Mouse (Mus musculus) liver, embryonic 15.5 days (tissue): ENCODE measurements around the gene Olfr747. TPM values are rescaled to one million over a fixed set of nuclear protein-coding genes. Genes with fewer than 3 reads are reported as not detected.
"Not testable (repeated sequence)": the region's sequence is repeated elsewhere in the genome, so short reads cannot be mapped to it uniquely, and the experiment has no call there.

ENCODE experiments used
- ATAC-seq: fragments of 200-750 bp; cut with Nextera tagmentation; 2 replicates; pipeline ENCODE4 v1.8.0; 2017; ENCODE audit warnings: moderate number of reproducible peaks, mild to moderate bottlenecking, moderate library complexity; ENCODE audit not compliant: insufficient read depth
- H3K27ac ChIP-seq: fragments of 300-500 bp; sonication (generic); replicated peaks from 2 replicates; pipeline ENCODE4 v1.5.1; 2015; ENCODE audit warnings: mild to moderate bottlenecking, inconsistent platforms
- H3K27me3 ChIP-seq: fragments of 300-500 bp; sonication (generic); 2 replicates; pipeline ENCODE4 v1.6.1; 2015; ENCODE audit warnings: mild to moderate bottlenecking, inconsistent platforms
- H3K36me3 ChIP-seq: fragments of 300-500 bp; sonication (generic); replicated peaks from 2 replicates; pipeline ENCODE4 v1.6.1; 2015; ENCODE audit warnings: moderate library complexity, mild to moderate bottlenecking, inconsistent platforms
- H3K4me1 ChIP-seq: fragments of 300-500 bp; sonication (generic); replicated peaks from 2 replicates; pipeline ENCODE4 v1.6.1; 2015; ENCODE audit warnings: inconsistent platforms
- H3K4me2 ChIP-seq: fragments of 300-500 bp; sonication (generic); 2 replicates; pipeline ENCODE4 v1.6.1; 2015; ENCODE audit warnings: moderate library complexity, mild to moderate bottlenecking, inconsistent platforms
- H3K4me3 ChIP-seq: fragments of 300-500 bp; sonication (generic); replicated peaks from 2 replicates; pipeline ENCODE4 v1.5.1; 2015; ENCODE audit warnings: mild to moderate bottlenecking, inconsistent platforms
- H3K9ac ChIP-seq: fragments of 300-500 bp; sonication (generic); 2 replicates; pipeline ENCODE4 v1.6.1; 2015; ENCODE audit warnings: moderate library complexity, mild to moderate bottlenecking, inconsistent platforms
- H3K9me3 ChIP-seq: fragments of 300-500 bp; sonication (generic); replicated peaks from 2 replicates; pipeline ENCODE4 v1.6.1; 2016; ENCODE audit warnings: inconsistent platforms
- WGBS: fragments of 180-500 bp; shearing (Covaris S2); methylation state at CpG from one replicate; pipeline ENCODE4 v1.1.7; 2015; ENCODE audit warnings: mixed read lengths; ENCODE audit not compliant: insufficient replicate concordance; 5-methylcytosine and 5-hydroxymethylcytosine counted together
- polyA plus RNA-seq: library from polyadenylated mRNA; unstranded; fragments of >200 nt; fragmentation: Nextera tagmentation; extraction: Ambion mirVana; gene quantifications from 2 replicates; pipeline ENCODE4 v1.2.1, GENCODE M21; 2015

Olfr747 gene
- polyA plus RNA-seq = not detected in 2 replicates

GRCm38 (mm10) chr14:50693106-50693505 lies at the start of gene Olfr747:
Gene Olfr747, minus strand, starts transcription at chr14:50693206.
- no peak for ATAC-seq
- WGBS = 73% methylated on average over 3 of the region's 3 CpGs
- Histone ChIP-seq H3K4me3 (no peak within 1 kb of the TSS), H3K9me3 (no peaks in the 10 kb centered on the region), H3K4me2 (no peak within 1 kb of the TSS), H3K36me3 (no peaks in the 10 kb centered on the region), H3K27ac (no peak within 1 kb of the TSS), H3K27me3 (no peaks in the 10 kb centered on the region), H3K4me1 (no peaks in the 10 kb centered on the region), H3K9ac (no peak within 1 kb of the TSS)

DNA sequence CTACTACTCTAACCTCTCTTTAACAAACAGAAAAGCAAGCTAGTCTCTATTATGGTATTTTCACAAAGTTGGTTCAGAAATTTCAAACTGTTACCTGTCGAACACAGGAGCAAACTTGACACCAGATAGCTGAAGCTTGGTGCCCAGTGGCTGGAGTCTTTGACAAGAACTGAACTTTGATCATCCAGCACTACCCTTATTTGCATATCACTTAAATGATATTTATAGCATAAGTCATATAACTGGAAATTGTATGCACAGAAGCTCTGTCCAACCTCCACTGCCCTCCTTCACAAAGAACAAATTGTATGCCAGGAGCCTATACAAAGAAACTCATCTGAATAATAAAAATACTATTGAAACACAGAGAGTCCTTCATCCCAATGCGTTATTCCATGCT lies 48.6 kb upstream of the Olfr747 start:
- Histone ChIP-seq H3K36me3 (no peaks in the 10 kb centered on the region), H3K27ac (no peak overlapping the region), H3K4me3 (no peak overlapping the region), H3K4me1 (no peaks in the 10 kb centered on the region), H3K9me3 (no peaks in the 10 kb centered on the region), H3K4me2 (no peak overlapping the region), H3K27me3 (no peaks in the 10 kb centered on the region), H3K9ac (no peak overlapping the region)
- 53% methylated on average over 2 of the region's 2 CpGs for WGBS
- no peak for ATAC-seq

- WGBS = 26% methylated on average over 2 of the region's 2 CpGs
- no peaks in the 10 kb centered on the region for H3K36me3 ChIP-seq
- H3K9ac ChIP-seq = no peak overlapping the region
- no peaks in the 10 kb centered on the region for H3K4me1 ChIP-seq
- no peak overlapping the region for H3K4me3 ChIP-seq
- no peak for ATAC-seq
- no peaks in the 10 kb centered on the region for H3K9me3 ChIP-seq
- H3K4me2 ChIP-seq = no peak overlapping the region
- no peak overlapping the region for H3K27ac ChIP-seq
- no peaks in the 10 kb centered on the region for H3K27me3 ChIP-seq
Measured at GRCm38 (mm10) chr14:50740334-50740733, 47.3 kb upstream of the Olfr747 start.

- H3K4me1 ChIP-seq, H3K4me3 ChIP-seq, H3K27me3 ChIP-seq, ATAC-seq, H3K9me3 ChIP-seq, H3K27ac ChIP-seq, H3K36me3 ChIP-seq, H3K9ac ChIP-seq, H3K4me2 ChIP-seq: not testable (repeated sequence)
- 44% methylated on average over 4 of the region's 4 CpGs for WGBS
Measured at GRCm38 (mm10) chr14:50722371-50722770, 29.4 kb upstream of the Olfr747 start.

GRCm38 (mm10) chr14:50719875-50720274 lies 26.9 kb upstream of the Olfr747 start:
- H3K4me3 ChIP-seq, H3K9me3 ChIP-seq, H3K4me2 ChIP-seq, H3K27ac ChIP-seq, H3K4me1 ChIP-seq, H3K9ac ChIP-seq, H3K36me3 ChIP-seq, ATAC-seq, H3K27me3 ChIP-seq: not testable (repeated sequence)
- 76% methylated on average over 15 of the region's 15 CpGs for WGBS

DNA sequence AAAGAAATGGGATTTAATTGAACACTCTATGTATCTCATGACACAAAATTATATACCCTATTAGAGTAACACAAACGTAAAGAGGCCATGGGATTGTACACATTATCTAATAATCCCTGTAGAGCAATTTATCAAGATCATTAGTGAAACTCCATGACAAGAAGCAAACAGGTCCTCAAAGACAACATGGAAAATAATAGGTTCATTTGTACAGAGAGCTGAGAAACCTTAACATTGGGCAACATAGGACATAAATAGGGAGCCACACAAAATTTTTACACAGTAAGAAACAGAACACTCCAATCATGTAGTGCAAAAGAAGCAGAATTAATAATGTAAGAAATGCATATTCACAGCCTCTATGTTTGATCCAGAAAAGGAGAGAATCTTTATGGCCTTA lies 14.1 kb upstream of the Olfr747 start, which contains the start of gene Olfr748:
Gene Olfr748 (plus strand): TSS at position 301 of the 400 bp plus-strand sequence.
- Histone ChIP-seq H3K27me3 (no peaks in the 10 kb centered on the region), H3K27ac (no peak within 1 kb of the TSS), H3K4me3 (no peak within 1 kb of the TSS), H3K9ac (no peak within 1 kb of the TSS), H3K9me3 (no peaks in the 10 kb centered on the region), H3K36me3 (no peaks in the 10 kb centered on the region), H3K4me1 (no peaks in the 10 kb centered on the region), H3K4me2 (no peak within 1 kb of the TSS)
- no peak for ATAC-seq
- WGBS = 41% methylated on average over 1 of the region's 1 CpGs

GRCm38 (mm10) chr14:50646783-50647182 lies 46.2 kb downstream of the Olfr747 start, which contains the start of gene Olfr746:
Gene Olfr746, plus strand, starts transcription at chr14:50647083.
- Histone ChIP-seq H3K9ac (no peak within 1 kb of the TSS), H3K27me3 (no peaks in the 10 kb centered on the region), H3K4me2 (no peak within 1 kb of the TSS), H3K9me3 (no peaks in the 10 kb centered on the region), H3K4me3 (no peak within 1 kb of the TSS), H3K4me1 (no peaks in the 10 kb centered on the region), H3K36me3 (no peaks in the 10 kb centered on the region), H3K27ac (no peak within 1 kb of the TSS)
- no peak for ATAC-seq

DNA sequence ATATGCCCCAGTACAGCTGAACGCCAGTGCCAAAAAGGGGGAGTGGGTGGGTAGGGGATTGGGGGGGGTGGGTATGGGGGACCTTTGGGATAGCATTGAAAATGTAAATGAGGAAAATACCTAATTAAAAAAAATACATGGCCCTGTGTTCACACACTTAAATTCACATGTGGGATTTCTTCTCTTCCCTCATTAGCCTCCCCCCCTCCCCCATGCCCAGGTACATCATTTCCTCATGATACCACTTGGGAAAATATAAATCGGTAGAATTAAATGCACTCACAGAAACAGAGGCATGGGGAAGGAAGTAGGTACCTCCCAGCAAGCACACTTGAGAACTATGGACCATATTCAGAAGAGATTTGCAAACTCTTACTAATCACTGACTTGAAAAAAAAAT lies 53.9 kb downstream of the Olfr747 start, which contains the start of gene Olfr745:
Gene Olfr745 (plus strand): TSS at position 301 of the 400 bp plus-strand sequence.
- WGBS = 56% methylated on average over 2 of the region's 2 CpGs
- Histone ChIP-seq H3K4me3 (no peak within 1 kb of the TSS), H3K27me3 (no peaks in the 10 kb centered on the region), H3K4me1 (no peaks in the 10 kb centered on the region), H3K9ac (no peak within 1 kb of the TSS), H3K4me2 (no peak within 1 kb of the TSS), H3K27ac (no peak within 1 kb of the TSS), H3K9me3 (no peaks in the 10 kb centered on the region), H3K36me3 (no peaks in the 10 kb centered on the region)
- no peak for ATAC-seq

Other genes starting within 250 kb of the Olfr747 start
- gene Olfr740, start 247.7 kb downstream of the Olfr747 start, polyA plus RNA-seq = not detected in 2 replicates
- not detected in 2 replicates for gene Olfr741, start 220.5 kb downstream of the Olfr747 start, polyA plus RNA-seq
- gene Olfr742, start 189.6 kb downstream of the Olfr747 start, polyA plus RNA-seq = not detected in 2 replicates
- gene Olfr743, start 171.4 kb downstream of the Olfr747 start, polyA plus RNA-seq = not detected in 2 replicates
- gene Olfr744, start 78.3 kb downstream of the Olfr747 start, polyA plus RNA-seq = not detected in 2 replicates
- not detected in 2 replicates for gene Olfr745, start 53.8 kb downstream of the Olfr747 start, polyA plus RNA-seq
- not detected in 2 replicates for gene Olfr746, start 46.1 kb downstream of the Olfr747 start, polyA plus RNA-seq
- gene Olfr748, start 14.2 kb upstream of the Olfr747 start, polyA plus RNA-seq = not detected in 2 replicates
- not detected in 2 replicates for gene Olfr749, start 51.9 kb upstream of the Olfr747 start, polyA plus RNA-seq
- 16.3 and 17.6 TPM in 2 replicates for gene Ttc5, start 92.3 kb upstream of the Olfr747 start, polyA plus RNA-seq
- gene Ccnb1ip1, start 114.5 kb upstream of the Olfr747 start, polyA plus RNA-seq = not detected in 2 replicates
- 25.7 and 28.0 TPM in 2 replicates for gene Parp2, start 114.6 kb upstream of the Olfr747 start, polyA plus RNA-seq
- 3.8 and 4.3 TPM in 2 replicates for gene Tep1, start 177.4 kb upstream of the Olfr747 start, polyA plus RNA-seq
- gene Klhl33, start 204.3 kb upstream of the Olfr747 start, polyA plus RNA-seq = 0.13 and 0.20 TPM in 2 replicates
- 54.7 and 57.7 TPM in 2 replicates for gene Osgep, start 231.7 kb upstream of the Olfr747 start, polyA plus RNA-seq
- gene Apex1, start 231.8 kb upstream of the Olfr747 start, polyA plus RNA-seq = 61.4 and 70.5 TPM in 2 replicates
- gene Pip4p1, start 237.7 kb upstream of the Olfr747 start, polyA plus RNA-seq = 23.0 and 24.5 TPM in 2 replicates
- gene Pnp, start 237.9 kb upstream of the Olfr747 start, polyA plus RNA-seq = 80.6 and 83.3 TPM in 2 replicates